Mouse (Mus musculus) lung, embryonic 15.5 days (tissue): Measurements from ENCODE around the gene Tenm2. TPM values are rescaled to one million over a fixed set of nuclear protein-coding genes. Genes with fewer than 3 reads are reported as not detected.

Experiments used
- ATAC-seq: fragments of 200-750 bp; cut with Nextera tagmentation; 2 replicates; pipeline ENCODE4 v1.8.0; 2017; ENCODE audit warnings: moderate number of reproducible peaks, borderline replicate concordance; ENCODE audit not compliant: low FRiP score, low TSS enrichment; ENCODE audit errors: extremely low read depth
- H3K27ac ChIP-seq: fragments of 300-500 bp; sonication (generic); 2 replicates; pipeline ENCODE4 v1.5.1; 2015; ENCODE audit warnings: moderate library complexity, mild to moderate bottlenecking, inconsistent platforms
- H3K27me3 ChIP-seq: fragments of 300-500 bp; sonication (generic); 2 replicates; pipeline ENCODE4 v1.6.1; 2015; ENCODE audit warnings: inconsistent platforms
- H3K36me3 ChIP-seq: fragments of 300-500 bp; sonication (generic); 2 replicates; pipeline ENCODE4 v1.6.1; 2015; ENCODE audit warnings: inconsistent platforms
- H3K4me1 ChIP-seq: fragments of 300-500 bp; sonication (generic); 2 replicates; pipeline ENCODE4 v1.6.1; 2015; ENCODE audit warnings: inconsistent platforms
- H3K4me2 ChIP-seq: fragments of 300-500 bp; sonication (generic); 2 replicates; pipeline ENCODE4 v1.6.1; 2015; ENCODE audit warnings: inconsistent platforms, mild to moderate bottlenecking, moderate library complexity
- H3K4me3 ChIP-seq: fragments of 300-500 bp; sonication (generic); 2 replicates; pipeline ENCODE4 v1.5.1; 2015; ENCODE audit warnings: mild to moderate bottlenecking, inconsistent platforms
- H3K9ac ChIP-seq: fragments of 300-500 bp; sonication (generic); 2 replicates; pipeline ENCODE4 v1.6.1; 2015; ENCODE audit warnings: inconsistent platforms
- H3K9me3 ChIP-seq: fragments of 300-500 bp; sonication (generic); 2 replicates; pipeline ENCODE4 v1.6.1; 2016; ENCODE audit warnings: inconsistent platforms
- WGBS: fragments of 180-500 bp; shearing (Covaris S2); methylation state at CpG from one replicate; pipeline ENCODE4 v1.1.7; 2015; 5-methylcytosine and 5-hydroxymethylcytosine counted together
- polyA plus RNA-seq: library from polyadenylated mRNA; unstranded; fragments of >200 nt; fragmentation: Nextera tagmentation; extraction: Ambion mirVana; gene quantifications from 2 replicates; pipeline ENCODE4 v1.2.1, GENCODE M21; 2015

Gene Tenm2
- polyA plus RNA-seq, 1 experiment from 2014 or later, result 0.44 TPM

GRCm38 (mm10) chr11:36974142-36974541, 261.6 kb downstream of the Tenm2 start:
- 49% methylated on average over 2 of the region's 2 CpGs for WGBS
- Histone ChIP-seq H3K4me1 (no peaks in the 10 kb centered on the region), H3K9me3 (no peaks in the 10 kb centered on the region), H3K27ac (no peak overlapping the region), H3K9ac (no peak overlapping the region), H3K36me3 (no peaks in the 10 kb centered on the region), H3K4me2 (no peak overlapping the region), H3K4me3 (no peak overlapping the region), H3K27me3 (no peaks in the 10 kb centered on the region)
- ATAC-seq, result no peak

- H3K4me3 ChIP-seq, result no peak overlapping the region
- 81% methylated on average over 5 of the region's 5 CpGs for WGBS
- H3K4me1 ChIP-seq, result no peaks in the 10 kb centered on the region
- H3K27ac ChIP-seq, result no peak overlapping the region
- ATAC-seq, result no peak
- H3K4me2 ChIP-seq, result no peak overlapping the region
- H3K9ac ChIP-seq, result no peak overlapping the region
- no peaks in the 10 kb centered on the region for H3K9me3 ChIP-seq
- H3K27me3 ChIP-seq, result no peaks in the 10 kb centered on the region; the same call in 1 of the 2 replicates
- H3K36me3 ChIP-seq, result no peaks in the 10 kb centered on the region
Observed at GRCm38 (mm10) chr11:36958102-36958501, 277.7 kb downstream of the Tenm2 start.

DNA sequence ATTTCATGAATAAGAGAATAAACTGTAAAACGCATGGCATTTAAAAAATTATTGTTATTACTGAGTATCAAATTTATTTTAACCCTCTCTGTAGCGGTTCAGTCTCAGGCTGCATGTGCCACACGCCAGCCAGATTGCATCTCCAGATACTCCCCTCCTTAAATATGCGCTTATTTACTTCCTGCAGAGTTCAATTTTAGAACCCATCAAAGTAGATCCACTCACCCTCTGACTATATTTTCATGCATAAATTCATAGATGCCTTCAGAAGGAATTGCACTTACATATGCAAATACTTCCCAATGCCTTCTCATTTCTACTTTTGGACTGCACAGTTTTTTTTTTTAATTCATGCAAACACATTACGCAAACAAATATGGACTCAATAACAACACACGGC, 294.3 kb downstream of the Tenm2 start:
- H3K9me3 ChIP-seq, result no peaks in the 10 kb centered on the region
- no peaks in the 10 kb centered on the region for H3K27me3 ChIP-seq
- no peak overlapping the region for H3K27ac ChIP-seq
- ATAC-seq, result no peak
- H3K9ac ChIP-seq, result no peak overlapping the region
- 89% methylated on average over 6 of the region's 6 CpGs for WGBS
- H3K4me1 ChIP-seq, result no peaks in the 10 kb centered on the region
- no peaks in the 10 kb centered on the region for H3K36me3 ChIP-seq
- H3K4me2 ChIP-seq, result no peak overlapping the region
- no peak overlapping the region for H3K4me3 ChIP-seq

DNA sequence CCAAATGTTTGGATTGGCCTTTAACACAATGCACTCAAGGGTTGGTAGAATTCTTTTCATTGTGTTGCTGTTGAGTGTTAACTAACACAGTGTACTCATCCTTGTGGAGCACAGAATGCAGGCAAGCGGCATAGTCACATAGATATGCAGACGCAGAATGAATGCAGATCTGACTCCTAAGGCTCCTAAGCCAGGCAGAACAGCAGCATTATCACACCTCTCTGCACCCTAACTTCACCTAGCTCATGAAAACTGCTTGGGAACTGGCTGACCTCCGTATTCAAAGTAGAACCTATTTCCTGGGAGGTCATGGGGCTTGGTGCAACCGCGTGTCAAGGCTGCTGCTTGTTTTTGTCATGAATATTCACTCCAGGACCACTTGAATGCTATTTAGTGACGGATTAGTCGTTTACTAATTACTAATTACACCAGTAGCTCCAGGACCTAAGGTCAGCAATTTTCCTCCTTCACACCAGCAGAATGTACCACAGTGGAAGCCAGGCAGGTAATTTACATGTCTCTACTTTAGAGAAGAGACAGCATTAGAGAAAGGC, 295.1 kb downstream of the Tenm2 start:
- ATAC-seq, result no peak
- WGBS, result 52% methylated on average over 7 of the region's 7 CpGs
- Histone ChIP-seq H3K9me3 (no peaks in the 10 kb centered on the region), H3K36me3 (no peaks in the 10 kb centered on the region), H3K4me2 (no peak overlapping the region), H3K4me3 (no peak overlapping the region), H3K4me1 (no peaks in the 10 kb centered on the region), H3K9ac (no peak overlapping the region), H3K27ac (no peak overlapping the region), H3K27me3 (no peaks in the 10 kb centered on the region)

- 63% methylated on average over 5 of the region's 5 CpGs for WGBS
- ATAC-seq, result no peak
- no peaks in the 10 kb centered on the region; the same call in 1 of the 2 replicates for H3K9me3 ChIP-seq
Observed at GRCm38 (mm10) chr11:36929817-36930216, 305.9 kb downstream of the Tenm2 start.

DNA sequence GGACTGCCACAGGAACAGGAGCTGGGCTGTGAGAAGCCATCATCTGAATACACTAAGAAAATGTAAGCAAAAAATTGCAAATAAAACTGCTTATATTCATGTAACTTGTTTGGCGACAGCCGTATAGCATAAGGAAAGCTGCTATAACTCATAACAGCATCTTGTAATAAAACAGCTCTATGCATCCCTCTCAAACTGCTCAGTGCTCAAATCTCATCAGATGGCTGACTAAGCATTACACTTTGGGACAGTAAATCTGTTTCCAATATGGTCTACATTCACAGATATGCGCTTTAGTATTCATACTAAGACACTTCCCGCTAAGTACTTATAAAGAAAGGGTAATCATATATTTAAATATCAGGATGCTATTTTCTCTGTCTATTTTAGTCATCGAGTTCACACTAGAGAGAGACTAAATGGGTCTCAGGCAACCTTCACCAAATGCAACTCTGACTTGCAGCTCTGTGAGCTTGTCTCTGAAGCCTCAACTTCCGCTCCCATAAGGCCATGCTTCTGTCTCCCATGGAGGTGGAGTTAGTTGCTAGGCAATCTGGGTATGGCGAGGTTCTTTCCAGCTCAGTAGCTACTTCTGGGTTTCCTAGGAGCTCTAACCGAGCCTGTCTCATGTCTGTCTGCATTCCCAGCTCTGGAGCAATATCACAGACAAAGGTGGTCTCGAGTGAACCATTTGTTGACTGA, 308.9 kb downstream of the Tenm2 start:
- no peak for ATAC-seq

More at GRCm38 (mm10) chr11:36929817-36930216, 305.9 kb downstream of the Tenm2 start:
- Histone ChIP-seq H3K4me3 (no peak overlapping the region), H3K4me2 (no peak overlapping the region), H3K27me3 (no peaks in the 10 kb centered on the region), H3K9ac (no peak overlapping the region), H3K27ac (no peak overlapping the region), H3K36me3 (no peaks in the 10 kb centered on the region), H3K4me1 (no peaks in the 10 kb centered on the region)

GRCm38 (mm10) chr11:36919301-36919700, 316.5 kb downstream of the Tenm2 start:
- no peak overlapping the region for H3K4me3 ChIP-seq
- H3K4me1 ChIP-seq, result no peaks in the 10 kb centered on the region
- H3K4me2 ChIP-seq, result no peak overlapping the region
- H3K27ac ChIP-seq, result no peak overlapping the region
- WGBS, result 71% methylated on average over 6 of the region's 6 CpGs
- no peak for ATAC-seq
- H3K9ac ChIP-seq, result no peak overlapping the region
- no peaks in the 10 kb centered on the region for H3K27me3 ChIP-seq
- H3K9me3 ChIP-seq, result no peaks in the 10 kb centered on the region
- no peaks in the 10 kb centered on the region for H3K36me3 ChIP-seq

More for the DNA sequence above, 308.9 kb downstream of the Tenm2 start:
- no peaks in the 10 kb centered on the region for H3K27me3 ChIP-seq
- H3K4me3 ChIP-seq, result no peak overlapping the region
- H3K9ac ChIP-seq, result no peak overlapping the region
- H3K9me3 ChIP-seq, result no peaks in the 10 kb centered on the region; the same call in 1 of the 2 replicates
- H3K4me2 ChIP-seq, result no peak overlapping the region
- H3K27ac ChIP-seq, result no peak overlapping the region
- H3K4me1 ChIP-seq, result no peaks in the 10 kb centered on the region
- no peaks in the 10 kb centered on the region for H3K36me3 ChIP-seq
- WGBS, result 72% methylated on average over 9 of the region's 9 CpGs

- Histone ChIP-seq H3K27ac (no peak overlapping the region), H3K36me3 (no peaks in the 10 kb centered on the region)
- 70% methylated on average over 4 of the region's 4 CpGs for WGBS
Observed at GRCm38 (mm10) chr11:36911406-36911805, 324.4 kb downstream of the Tenm2 start.

DNA sequence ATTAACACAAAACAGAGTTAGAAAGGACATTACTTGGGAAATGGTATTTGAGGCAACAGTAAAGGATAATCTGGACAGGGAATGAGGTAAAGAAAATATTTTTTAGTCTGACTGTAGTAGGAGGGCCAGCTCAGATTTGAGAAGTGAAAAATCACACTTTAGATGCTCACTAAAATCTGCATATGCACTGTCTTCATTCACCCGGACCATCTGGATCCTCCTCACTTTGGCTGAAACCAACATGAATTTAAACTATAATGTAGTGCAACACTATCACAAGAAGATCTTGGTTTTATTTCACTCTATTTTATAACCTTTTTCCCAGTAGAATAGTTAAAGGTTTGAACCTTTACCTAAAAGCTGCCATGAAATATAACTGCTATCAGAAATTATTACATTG, 326.7 kb downstream of the Tenm2 start:
- H3K9ac ChIP-seq, result no peak overlapping the region
- H3K27ac ChIP-seq, result no peak overlapping the region
- 81% methylated on average over 1 of the region's 1 CpGs for WGBS
- no peaks in the 10 kb centered on the region for H3K36me3 ChIP-seq
- ATAC-seq, result no peak
- H3K9me3 ChIP-seq, result no peaks in the 10 kb centered on the region
- no peaks in the 10 kb centered on the region for H3K27me3 ChIP-seq
- no peak overlapping the region for H3K4me2 ChIP-seq
- H3K4me1 ChIP-seq, result no peaks in the 10 kb centered on the region
- no peak overlapping the region for H3K4me3 ChIP-seq

More at GRCm38 (mm10) chr11:36911406-36911805, 324.4 kb downstream of the Tenm2 start:
- Histone ChIP-seq H3K4me1 (no peaks in the 10 kb centered on the region), H3K4me3 (no peak overlapping the region), H3K4me2 (no peak overlapping the region), H3K27me3 (no peaks in the 10 kb centered on the region), H3K9me3 (no peaks in the 10 kb centered on the region), H3K9ac (no peak overlapping the region)
- no peak for ATAC-seq

GRCm38 (mm10) chr11:36902302-36902701, 333.5 kb downstream of the Tenm2 start:
- ATAC-seq, result no peak
- no peak overlapping the region for H3K4me2 ChIP-seq
- WGBS, result 42% methylated on average over 2 of the region's 2 CpGs
- no peak overlapping the region for H3K4me3 ChIP-seq
- H3K27me3 ChIP-seq, result no peaks in the 10 kb centered on the region
- no peak overlapping the region for H3K27ac ChIP-seq
- H3K4me1 ChIP-seq, result no peaks in the 10 kb centered on the region
- no peak overlapping the region for H3K9ac ChIP-seq
- H3K36me3 ChIP-seq, result no peaks in the 10 kb centered on the region
- H3K9me3 ChIP-seq, result no peaks in the 10 kb centered on the region

- Histone ChIP-seq H3K4me2 (no peak overlapping the region), H3K9me3 (no peaks in the 10 kb centered on the region), H3K27ac (no peak overlapping the region), H3K27me3 (no peaks in the 10 kb centered on the region), H3K36me3 (no peaks in the 10 kb centered on the region), H3K4me1 (no peaks in the 10 kb centered on the region), H3K4me3 (no peak overlapping the region), H3K9ac (no peak overlapping the region)
- 42% methylated on average over 3 of the region's 3 CpGs for WGBS
- no peak for ATAC-seq
Observed at GRCm38 (mm10) chr11:36893061-36893460, 342.7 kb downstream of the Tenm2 start.

GRCm38 (mm10) chr11:36891106-36891505, 344.7 kb downstream of the Tenm2 start:
- no peak overlapping the region for H3K27ac ChIP-seq
- no peaks in the 10 kb centered on the region for H3K27me3 ChIP-seq
- H3K4me3 ChIP-seq, result no peak overlapping the region
- no peak overlapping the region for H3K9ac ChIP-seq
- WGBS, result 34% methylated on average over 3 of the region's 3 CpGs
- no peaks in the 10 kb centered on the region for H3K36me3 ChIP-seq
- no peaks in the 10 kb centered on the region for H3K9me3 ChIP-seq
- no peaks in the 10 kb centered on the region for H3K4me1 ChIP-seq
- no peak overlapping the region for H3K4me2 ChIP-seq
- no peak for ATAC-seq
